In genomic region chr4:143213175-143213479, GRCm38 (mm10) we compare ENCODE assay signal across 8 mouse cellular contexts. TPM values are rescaled to one million over a fixed set of nuclear protein-coding genes. Genes with fewer than 3 reads are reported as not detected.
DNase-seq lines count a peak whose midpoint lies in the region; ATAC-seq and TF ChIP-seq lines count a peak whose summit lies in the region.

No protein-coding gene starts in this region.

- 0 out of 2 replicates have a peak overlapping the region, but pooled peaks have one; percentile 81 for H3K27ac ChIP-seq in lung, embryonic 16.5 days (ENCODE audit: low read length)
- H3K27ac ChIP-seq in forebrain, embryonic 12.5 days, result no peak overlapping the region
- peak overlapping the region; percentile 92; the same call in 1 of the 2 replicates for H3K27ac ChIP-seq in limb, embryonic 12.5 days
- H3K27ac ChIP-seq in olfactory bulb, adult 2 months (ENCODE audit: insufficient read depth, low read depth, low read length), result peak overlapping the region; percentile 43

- peaks cover 7% of the 10 kb centered on the region for H3K4me1 ChIP-seq in lung, embryonic 16.5 days (replicated peaks; ENCODE audit: control insufficient read depth, insufficient read depth, low read length)
- peaks cover 24% of the 10 kb centered on the region for H3K4me1 ChIP-seq in forebrain, embryonic 12.5 days
- H3K4me1 ChIP-seq in limb, embryonic 12.5 days (replicated peaks), result peaks cover 19% of the 10 kb centered on the region
- H3K4me1 ChIP-seq in olfactory bulb, adult 2 months (ENCODE audit: control insufficient read depth, insufficient read depth, low read length), result peaks cover 12% of the 10 kb centered on the region; the same call in 1 of the 2 replicates

- no peaks in the 10 kb centered on the region for H3K27me3 ChIP-seq in lung, embryonic 16.5 days (ENCODE audit: control insufficient read depth, insufficient read depth, low read depth, low read length)
- H3K27me3 ChIP-seq in forebrain, embryonic 12.5 days, result no peaks in the 10 kb centered on the region
- H3K27me3 ChIP-seq in limb, embryonic 12.5 days, result no peaks in the 10 kb centered on the region

- H3K4me3 ChIP-seq in lung, embryonic 16.5 days (ENCODE audit: low read length), result peak overlapping the region; percentile 84
- H3K4me3 ChIP-seq in forebrain, embryonic 12.5 days (replicated peaks), result peak overlapping the region; percentile 90
- peak overlapping the region; percentile 84 for H3K4me3 ChIP-seq in limb, embryonic 12.5 days (replicated peaks)
- 0 out of 2 replicates have a peak overlapping the region, but pooled peaks have one; percentile 72 for H3K4me3 ChIP-seq in olfactory bulb, adult 2 months (ENCODE audit: insufficient read depth, low read depth, low read length)

- no peaks in the 10 kb centered on the region for H3K36me3 ChIP-seq in lung, embryonic 16.5 days (ENCODE audit: control insufficient read depth, insufficient read depth, low read length)
- no peaks in the 10 kb centered on the region for H3K36me3 ChIP-seq in forebrain, embryonic 12.5 days (replicated peaks)
- H3K36me3 ChIP-seq in limb, embryonic 12.5 days, result no peaks in the 10 kb centered on the region

- TF ChIP-seq CTCF in olfactory bulb, adult 2 months (IDR thresholded peaks at IDR 0.05; ENCODE audit: insufficient read depth, low read depth, low read length), result no peak

- DNase-seq in lung, postnatal 14 days, result no peak
- DNase-seq in ovary, adult 18-20 months (ENCODE audit: low spot score), result no peak
- no peak for DNase-seq in kidney, postnatal 25 days
- no peak for DNase-seq in kidney, adult 8-10 months

- H3K9me3 ChIP-seq in lung, embryonic 16.5 days (ENCODE audit: control insufficient read depth, low read length), result no peaks in the 10 kb centered on the region
- no peaks in the 10 kb centered on the region for H3K9me3 ChIP-seq in forebrain, embryonic 12.5 days
- no peaks in the 10 kb centered on the region for H3K9me3 ChIP-seq in limb, embryonic 12.5 days

- TF ChIP-seq POLR2A in olfactory bulb, adult 2 months (IDR thresholded peaks at IDR 0.05; ENCODE audit: insufficient read depth, low read depth, low read length), result no peak

- peak overlapping the region; percentile 66 for H3K4me2 ChIP-seq in lung, embryonic 16.5 days (ENCODE audit: low read depth, low read length)
- peak overlapping the region; percentile 81 for H3K4me2 ChIP-seq in forebrain, embryonic 12.5 days
- peak overlapping the region; percentile 76; the same call in 1 of the 2 replicates for H3K4me2 ChIP-seq in limb, embryonic 12.5 days

- peak; percentile 3; the same call in 1 of the 2 replicates for ATAC-seq in lung, embryonic 16.5 days (ENCODE audit: low read depth)
- ATAC-seq in forebrain, embryonic 12.5 days (ENCODE audit: low FRiP score), result peak; percentile 7; the same call in 1 of the 2 replicates
- ATAC-seq in limb, embryonic 12.5 days (ENCODE audit: insufficient number of reproducible peaks, insufficient read depth, low FRiP score, low TSS enrichment, low read depth), result 0 out of 2 replicates have a peak, but pooled peaks have one; percentile 10

- WGBS in lung, embryonic 16.5 days, result 98% methylated on average over 3 of the region's 3 CpGs
- WGBS in forebrain, embryonic 12.5 days, result 98% methylated on average over 3 of the region's 3 CpGs
- 95% methylated on average over 3 of the region's 3 CpGs for WGBS in limb, embryonic 12.5 days
- WGBS in olfactory bulb, adult 2 months, result 98% methylated on average over 3 of the region's 3 CpGs

- peak overlapping the region; percentile 93 for H3K9ac ChIP-seq in lung, embryonic 16.5 days (ENCODE audit: low read length)
- no peak overlapping the region for H3K9ac ChIP-seq in forebrain, embryonic 12.5 days
- no peak overlapping the region for H3K9ac ChIP-seq in limb, embryonic 12.5 days (replicated peaks)

RNA-seq across cellular contexts. Expression of gene Prdm2, which starts 0.3 kb away (rescaled TPM):
- polyA plus RNA-seq in lung, embryonic 16.5 days (2015; fragmentation: Nextera tagmentation; extraction: Ambion mirVana), result 10.2 and 11.0 TPM in 2 replicates
- 17.0 and 18.8 TPM in 2 replicates for polyA plus RNA-seq in forebrain, embryonic 12.5 days (2016; fragmentation: Nextera tagmentation; extraction: Ambion mirVana)
- 16.2 and 19.0 TPM in 2 replicates for polyA plus RNA-seq in limb, embryonic 12.5 days (2016; fragmentation: Nextera tagmentation; extraction: Ambion mirVana)
- 212 TPM in 1 of 2 replicates, not detected in the other for polyA plus RNA-seq in olfactory bulb, adult 2 months (2012; ENCODE audit: insufficient read depth, insufficient read length, low replicate concordance, missing spikeins)
